Mouse (Mus musculus) heart, embryonic 16.5 days (tissue): ENCODE measurements around the gene Sfmbt2. TPM values are rescaled to one million over a fixed set of nuclear protein-coding genes. Genes with fewer than 3 reads are reported as not detected.

Experiments used
- ATAC-seq: fragments of 200-750 bp; cut with Nextera tagmentation; replicated peaks from 2 replicates; pipeline ENCODE4 v1.8.0; 2017; ENCODE audit warnings: moderate number of reproducible peaks; ENCODE audit not compliant: insufficient read depth, low FRiP score; ENCODE audit errors: extremely low read depth
- H3K27ac ChIP-seq: fragments of 300-500 bp; sonication (generic); 2 replicates; pipeline ENCODE4 v1.5.1; 2014; ENCODE audit warnings: mild to moderate bottlenecking, low read length, control low read depth, moderate library complexity
- H3K27me3 ChIP-seq: fragments of 300-500 bp; sonication (generic); 2 replicates; pipeline ENCODE4 v1.6.1; 2014; ENCODE audit warnings: low read length, mixed read lengths; ENCODE audit not compliant: control insufficient read depth, insufficient read depth
- H3K36me3 ChIP-seq: fragments of 300-500 bp; sonication (generic); 2 replicates; pipeline ENCODE4 v1.6.1; 2014; ENCODE audit not compliant: control insufficient read depth, insufficient read depth
- H3K4me1 ChIP-seq: fragments of 300-500 bp; sonication (generic); 2 replicates; pipeline ENCODE4 v1.6.1; 2014; ENCODE audit warnings: low read length, mixed read lengths; ENCODE audit not compliant: control insufficient read depth, insufficient read depth
- H3K4me2 ChIP-seq: fragments of 300-500 bp; sonication (generic); 2 replicates; pipeline ENCODE4 v1.6.1; 2014; ENCODE audit warnings: low read depth, mild to moderate bottlenecking, control low read depth, low read length
- H3K4me3 ChIP-seq: fragments of 300-500 bp; sonication (generic); 2 replicates; pipeline ENCODE4 v1.5.1; 2014; ENCODE audit warnings: mild to moderate bottlenecking, control low read depth, low read length
- H3K9ac ChIP-seq: fragments of 300-500 bp; sonication (generic); 2 replicates; pipeline ENCODE4 v1.6.1; 2014; ENCODE audit warnings: low read length, control low read depth
- H3K9me3 ChIP-seq: fragments of 300-500 bp; sonication (generic); replicated peaks from 2 replicates; pipeline ENCODE4 v1.6.1; 2016; ENCODE audit warnings: low read length; ENCODE audit not compliant: control insufficient read depth
- WGBS: fragments of 180-500 bp; shearing (Covaris S2); extraction: QIAGEN DNeasy Blood & Tissue Kit; methylation state at CpG from one replicate; pipeline ENCODE4 v1.1.7; 2014; 5-methylcytosine and 5-hydroxymethylcytosine counted together
- microRNA counts: library from miRNA; unstranded; fragments of <30 nt; microRNA quantifications from one replicate; lab custom pipeline; 2016
- microRNA-seq: library from miRNA; unstranded; fragments of <30 nt; microRNA quantifications from one replicate; pipeline ENCODE4, GENCODE M21; 2017
- polyA plus RNA-seq: library from polyadenylated mRNA; unstranded; fragments of >200 nt; fragmentation: Nextera tagmentation; extraction: Ambion mirVana; gene quantifications from 2 replicates; pipeline ENCODE4 v1.2.1, GENCODE M21; 2015

Sfmbt2 gene
- polyA plus RNA-seq, 1 experiment from 2014 or later: 1.3 TPM

- Histone ChIP-seq H3K9ac (no peak overlapping the region), H3K36me3 (no peaks in the 10 kb centered on the region), H3K4me1 (no peaks in the 10 kb centered on the region), H3K4me2 (no peak overlapping the region), H3K27ac (no peak overlapping the region), H3K27me3 (no peaks in the 10 kb centered on the region), H3K9me3 (no peaks in the 10 kb centered on the region), H3K4me3 (no peak overlapping the region)
- 66% methylated on average over 2 of the region's 2 CpGs for whole genome bisulfite sequencing
- no peak for ATAC-seq
Observed at GRCm38 (mm10) chr2:10615500-10615899, 245.2 kb downstream of the Sfmbt2 start.

MicroRNAs encoded within 50 kb of the gene (microRNA counts, 519-probe panel; counts per million panel counts)
- microRNA mmu-miR-297a+mmu-miR-466f+mmu-miR-669b (lab: Ali Mortazavi, UCI): not detected
- microRNA mmu-miR-297b-3p (lab: Ali Mortazavi, UCI): not detected
- not detected for microRNA mmu-miR-297b-5p (lab: Ali Mortazavi, UCI)
- 960 counts per million, percentile 3 among the panel's probes with 10 or more counts for microRNA mmu-miR-297c (lab: Ali Mortazavi, UCI)
- 2,299 counts per million, percentile 46 among the panel's probes with 10 or more counts for microRNA mmu-miR-466a-3p+mmu-miR-466b-3-3p (lab: Ali Mortazavi, UCI)
- not detected for microRNA mmu-miR-466a-5p+mmu-miR-466e-5p (lab: Ali Mortazavi, UCI)
- 2,073 counts per million, percentile 25 among the panel's probes with 10 or more counts for microRNA mmu-miR-466c-5p (lab: Ali Mortazavi, UCI)
- microRNA mmu-miR-466d-3p (lab: Ali Mortazavi, UCI): 2,139 counts per million, percentile 30 among the panel's probes with 10 or more counts
- microRNA mmu-miR-466d-5p (lab: Ali Mortazavi, UCI): 2,239 counts per million, percentile 40 among the panel's probes with 10 or more counts
- not detected for microRNA mmu-miR-466f-5p (lab: Ali Mortazavi, UCI)
- 2,073 counts per million, percentile 25 among the panel's probes with 10 or more counts for microRNA mmu-miR-466g (lab: Ali Mortazavi, UCI)
- microRNA mmu-miR-466h (lab: Ali Mortazavi, UCI): not detected
- 2,239 counts per million, percentile 40 among the panel's probes with 10 or more counts for microRNA mmu-miR-466l (lab: Ali Mortazavi, UCI)
- 2,213 counts per million, percentile 36 among the panel's probes with 10 or more counts for microRNA mmu-miR-467a (lab: Ali Mortazavi, UCI)
- microRNA mmu-miR-467b (lab: Ali Mortazavi, UCI): not detected
- 1,066 counts per million, percentile 4 among the panel's probes with 10 or more counts for microRNA mmu-miR-467c (lab: Ali Mortazavi, UCI)
- not detected for microRNA mmu-miR-467d (lab: Ali Mortazavi, UCI)
- microRNA mmu-miR-467e (lab: Ali Mortazavi, UCI): 2,253 counts per million, percentile 40 among the panel's probes with 10 or more counts
- 2,306 counts per million, percentile 46 among the panel's probes with 10 or more counts for microRNA mmu-miR-669a (lab: Ali Mortazavi, UCI)
- microRNA mmu-miR-669e (lab: Ali Mortazavi, UCI): 2,159 counts per million, percentile 33 among the panel's probes with 10 or more counts
- 2,732 counts per million, percentile 71 among the panel's probes with 10 or more counts for microRNA mmu-miR-669f (lab: Ali Mortazavi, UCI)
- microRNA mmu-miR-669g (lab: Ali Mortazavi, UCI): 1,786 counts per million, percentile 13 among the panel's probes with 10 or more counts
- microRNA mmu-miR-669h-5p (lab: Ali Mortazavi, UCI): not detected
- 2,073 counts per million, percentile 25 among the panel's probes with 10 or more counts for microRNA mmu-miR-669i (lab: Ali Mortazavi, UCI)
- 2,226 counts per million, percentile 37 among the panel's probes with 10 or more counts for microRNA mmu-miR-669j (lab: Ali Mortazavi, UCI)
- not detected for microRNA mmu-miR-669m (lab: Ali Mortazavi, UCI)
- microRNA mmu-miR-669o (lab: Ali Mortazavi, UCI): not detected

Small RNA genes lying within 50 kb of the gene (microRNA-seq; reads per million reads assigned to microRNA genes)
- not detected for gene Gm22051
- gene Gm22072: not detected
- not detected for gene Gm22091
- gene Gm22166: not detected
- not detected for gene Gm22239
- gene Gm22626: not detected
- not detected for gene Gm22635
- gene Gm22677: not detected
- gene Gm22678: not detected
- not detected for gene Gm22775
- not detected for gene Gm22925
- not detected for gene Gm23108
- gene Gm23288: not detected
- gene Gm23542: not detected
- not detected for gene Gm23569
- not detected for gene Gm23571
- not detected for gene Gm23578
- gene Gm23651: not detected
- gene Gm23988: not detected
- not detected for gene Gm24028
- gene Gm24167: not detected
- gene Gm24315: not detected
- not detected for gene Gm24342
- not detected for gene Gm24488
- not detected for gene Gm24640
- gene Gm24673: not detected
- not detected for gene Gm24761
- gene Gm24806: not detected
- gene Gm25022: not detected
- not detected for gene Gm25158
- not detected for gene Gm25263
- not detected for gene Gm25285
- gene Gm25316: not detected
- gene Gm25451: not detected
- not detected for gene Gm25673
- gene Gm25680: not detected
- not detected for gene Gm25701
- not detected for gene Gm25753
- gene Gm25943: not detected
- gene Gm26060: not detected
- not detected for gene Gm26073
- gene Gm26092: not detected
- not detected for gene Gm26156
- not detected for gene Gm26229
- gene Gm26398: not detected
- not detected for gene Gm26426
- gene Gm26431: not detected
- not detected for gene Gm26491
- 1.4 reads per million for gene Mir297a-2
- not detected for gene Mir297a-3
- not detected for gene Mir297a-4
- gene Mir297b: 0.59 reads per million
- not detected for gene Mir297c
- 0.79 reads per million for gene Mir466
- gene Mir466b-1: not detected
- gene Mir466b-2: not detected
- not detected for gene Mir466b-3
- gene Mir466b-4: not detected
- gene Mir466b-5: not detected
- gene Mir466b-6: not detected
- gene Mir466b-7: not detected
- gene Mir466b-8: not detected
- gene Mir466c-1: not detected
- not detected for gene Mir466c-2
- not detected for gene Mir466d
- gene Mir466e: not detected
- gene Mir466f-1: not detected
- gene Mir466f-2: not detected
- not detected for gene Mir466f-3
- not detected for gene Mir466g
- gene Mir466h: not detected
- not detected for gene Mir466l
- not detected for gene Mir466m
- gene Mir466n: 7.3 reads per million, percentile 23 among the genes with 10 or more reads in this experiment
- not detected for gene Mir466o
- not detected for gene Mir466p
- gene Mir467a-1: not detected
- not detected for gene Mir467a-10
- not detected for gene Mir467a-2
- gene Mir467a-3: not detected
- not detected for gene Mir467a-4
- not detected for gene Mir467a-5
- gene Mir467a-6: not detected
- not detected for gene Mir467a-7
- not detected for gene Mir467a-8
- gene Mir467a-9: not detected
- 0.59 reads per million for gene Mir467b
- gene Mir467c: 812 reads per million, percentile 77 among the genes with 10 or more reads in this experiment
- 966 reads per million, percentile 78 among the genes with 10 or more reads in this experiment for gene Mir467d
- 961 reads per million, percentile 78 among the genes with 10 or more reads in this experiment for gene Mir467e
- not detected for gene Mir669a-1
- not detected for gene Mir669a-10
- not detected for gene Mir669a-11
- gene Mir669a-12: not detected
- gene Mir669a-2: not detected
- not detected for gene Mir669a-3
- not detected for gene Mir669a-4
- not detected for gene Mir669a-5
- not detected for gene Mir669a-6
- gene Mir669a-7: not detected
- gene Mir669a-8: not detected
- gene Mir669a-9: not detected
- not detected for gene Mir669b
- gene Mir669c: 95.6 reads per million, percentile 50 among the genes with 10 or more reads in this experiment
- gene Mir669d: not detected
- not detected for gene Mir669d-2
- gene Mir669e: 12.0 reads per million, percentile 29 among the genes with 10 or more reads in this experiment
- gene Mir669f: 0.79 reads per million
- gene Mir669g: not detected
- 2.0 reads per million, percentile 4 among the genes with 10 or more reads in this experiment for gene Mir669h
- gene Mir669i: not detected
- not detected for gene Mir669j
- not detected for gene Mir669k
- 158 reads per million, percentile 57 among the genes with 10 or more reads in this experiment for gene Mir669l
- gene Mir669m-1: not detected
- gene Mir669m-2: not detected
- gene Mir669o: 287 reads per million, percentile 66 among the genes with 10 or more reads in this experiment
- gene Mir669p-1: not detected
- gene Mir669p-2: not detected

Other genes with a start within 250 kb of the Sfmbt2 start
- gene Itih2, start 239.1 kb upstream of the Sfmbt2 start, polyA plus RNA-seq: 0.58 and 0.62 TPM in 2 replicates
- 9.8 and 10.3 TPM in 2 replicates for gene Itih5, start 216.9 kb upstream of the Sfmbt2 start, polyA plus RNA-seq